Mouse (Mus musculus) hindbrain, embryonic 11.5 days (tissue): ENCODE results near the gene Hps6. TPM values are rescaled to one million over a fixed set of nuclear protein-coding genes. Genes with fewer than 3 reads are reported as not detected.
"Not testable (repeated sequence)": the region's sequence is repeated elsewhere in the genome, so short reads cannot be mapped to it uniquely, and the experiment has no call there.

Experiments used
- ATAC-seq: fragments of 200-750 bp; cut with Nextera tagmentation; 2 replicates; pipeline ENCODE4 v1.8.0; 2017; ENCODE audit warnings: mild to moderate bottlenecking, moderate TSS enrichment, moderate library complexity; ENCODE audit not compliant: low FRiP score
- DNase-seq: peaks from one replicate; pipeline ENCODE4 v3.0.0-alpha.2; 2015; ENCODE audit warnings: low spot score
- H3K27ac ChIP-seq: fragments of 300-500 bp; sonication (generic); 2 replicates; pipeline ENCODE4 v1.5.1; 2014; ENCODE audit warnings: mild to moderate bottlenecking, low read depth, low read length
- H3K27me3 ChIP-seq: fragments of 300-500 bp; sonication (generic); 2 replicates; pipeline ENCODE4 v1.6.1; 2014; ENCODE audit warnings: mild to moderate bottlenecking, low read length, moderate library complexity, mixed read lengths; ENCODE audit not compliant: control insufficient read depth, insufficient read depth
- H3K36me3 ChIP-seq: fragments of 300-500 bp; sonication (generic); 2 replicates; pipeline ENCODE4 v1.6.1; 2014; ENCODE audit warnings: mild to moderate bottlenecking, low read length, moderate library complexity, mixed read lengths; ENCODE audit not compliant: control insufficient read depth, insufficient read depth
- H3K4me1 ChIP-seq: fragments of 300-500 bp; sonication (generic); replicated peaks from 2 replicates; pipeline ENCODE4 v1.6.1; 2014; ENCODE audit warnings: low read length, mixed read lengths; ENCODE audit not compliant: control insufficient read depth, insufficient read depth
- H3K4me2 ChIP-seq: fragments of 300-500 bp; sonication (generic); replicated peaks from 2 replicates; pipeline ENCODE4 v1.6.1; 2014; ENCODE audit warnings: mild to moderate bottlenecking, low read depth, low read length
- H3K4me3 ChIP-seq: fragments of 300-500 bp; sonication (generic); 2 replicates; pipeline ENCODE4 v1.5.1; 2014; ENCODE audit warnings: low read depth, low read length
- H3K9ac ChIP-seq: fragments of 300-500 bp; sonication (generic); 2 replicates; pipeline ENCODE4 v1.6.1; 2014; ENCODE audit warnings: low read depth, low read length
- H3K9me3 ChIP-seq: fragments of 300-500 bp; sonication (generic); 2 replicates; pipeline ENCODE4 v1.6.1; 2016; ENCODE audit warnings: low read length; ENCODE audit not compliant: control insufficient read depth
- WGBS: fragments of 180-500 bp; shearing (Covaris S2); extraction: QIAGEN DNeasy Blood & Tissue Kit; methylation state at CpG from one replicate; pipeline ENCODE4 v1.1.7; 2014; 5-methylcytosine and 5-hydroxymethylcytosine counted together
- polyA plus RNA-seq: library from polyadenylated mRNA; unstranded; fragments of >200 nt; fragmentation: Nextera tagmentation; extraction: Ambion mirVana; gene quantifications from 2 replicates; pipeline ENCODE4 v1.2.1, GENCODE M21; 2014

The Hps6 gene
- polyA plus RNA-seq, result 1.0 and 1.9 TPM in 2 replicates

- 2% methylated on average over 67 of the region's 70 CpGs for WGBS
These were observed at the start of gene Hps6 for GRCm38 (mm10) chr19:46003371-46004226. Gene Hps6, plus strand, starts transcription at chr19:46003508.

GRCm38 (mm10) chr19:45956736-45957135 is 46.6 kb upstream of the Hps6 start:
- ATAC-seq, result no peak
- Histone ChIP-seq H3K27me3 (no peaks in the 10 kb centered on the region), H3K4me3 (no peak overlapping the region), H3K36me3 (no peaks in the 10 kb centered on the region), H3K9me3 (no peaks in the 10 kb centered on the region), H3K4me2 (no peak overlapping the region), H3K4me1 (no peaks in the 10 kb centered on the region), H3K27ac (no peak overlapping the region), H3K9ac (no peak overlapping the region)
- no peak for DNase-seq
- WGBS, result 96% methylated on average over 7 of the region's 7 CpGs

More at GRCm38 (mm10) chr19:46003371-46004226, at the start of gene Hps6:
- peak within 1 kb of the TSS; percentile 95 for H3K4me2 ChIP-seq
- no peaks in the 10 kb centered on the region for H3K36me3 ChIP-seq
- no peaks in the 10 kb centered on the region for H3K9me3 ChIP-seq
- no peaks in the 10 kb centered on the region for H3K4me1 ChIP-seq
- DNase-seq (peak; percentile 81), ATAC-seq (peak; percentile 54)
- peaks cover 4% of the 10 kb centered on the region; the same call in 1 of the 2 replicates for H3K27me3 ChIP-seq
- H3K9ac ChIP-seq, result peak within 1 kb of the TSS; percentile 64
- no peak within 1 kb of the TSS for H3K27ac ChIP-seq
- H3K4me3 ChIP-seq, result peak within 1 kb of the TSS; percentile 58

- Histone ChIP-seq H3K27ac (no peak overlapping the region), H3K4me3 (no peak overlapping the region), H3K4me1 (no peaks in the 10 kb centered on the region), H3K4me2 (no peak overlapping the region), H3K9me3 (no peaks in the 10 kb centered on the region), H3K9ac (no peak overlapping the region), H3K36me3 (no peaks in the 10 kb centered on the region), H3K27me3 (no peaks in the 10 kb centered on the region)
- no peak for DNase-seq
- no peak for ATAC-seq
- 32% methylated on average over 5 of the region's 5 CpGs for WGBS
These were observed 42.5 kb upstream of the Hps6 start for GRCm38 (mm10) chr19:45960770-45961169.

DNA sequence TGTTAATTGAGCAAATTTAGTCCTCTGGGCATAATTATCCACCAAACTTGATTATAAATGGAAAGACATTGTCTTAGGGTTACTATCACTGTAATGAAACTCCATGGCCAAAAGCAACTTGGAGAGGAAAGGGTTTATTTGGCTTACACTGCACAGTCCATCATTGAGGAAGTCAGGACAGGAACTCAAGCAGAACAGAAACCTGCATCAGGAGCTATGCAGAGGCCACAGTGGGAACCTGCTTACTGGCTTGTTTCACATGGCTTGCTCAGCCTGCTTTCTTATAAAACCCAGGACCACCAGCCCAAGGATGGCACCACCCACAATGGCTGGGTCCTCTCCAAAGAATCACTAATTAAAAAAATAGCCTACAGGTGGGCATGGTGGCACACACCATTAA is 18.9 kb upstream of the Hps6 start:
- no peaks in the 10 kb centered on the region for H3K9me3 ChIP-seq
- H3K27me3 ChIP-seq, result no peaks in the 10 kb centered on the region
- DNase-seq (no peak), ATAC-seq (no peak)
- H3K4me3 ChIP-seq, result no peak overlapping the region
- no peak overlapping the region for H3K4me2 ChIP-seq
- H3K9ac ChIP-seq, result no peak overlapping the region
- H3K36me3 ChIP-seq, result no peaks in the 10 kb centered on the region
- no peaks in the 10 kb centered on the region for H3K4me1 ChIP-seq
- no peak overlapping the region for H3K27ac ChIP-seq

- H3K9ac ChIP-seq, result no peak overlapping the region
- H3K4me1 ChIP-seq, result no peaks in the 10 kb centered on the region
- H3K36me3 ChIP-seq, result no peaks in the 10 kb centered on the region
- 97% methylated on average over 3 of the region's 3 CpGs for WGBS
- H3K4me2 ChIP-seq, result no peak overlapping the region
- DNase-seq (no peak), ATAC-seq (no peak)
- H3K27ac ChIP-seq, result no peak overlapping the region
- no peaks in the 10 kb centered on the region for H3K27me3 ChIP-seq
- H3K9me3 ChIP-seq, result no peaks in the 10 kb centered on the region
- no peak overlapping the region for H3K4me3 ChIP-seq
These were observed 15.1 kb upstream of the Hps6 start for GRCm38 (mm10) chr19:45988238-45988637.

DNA sequence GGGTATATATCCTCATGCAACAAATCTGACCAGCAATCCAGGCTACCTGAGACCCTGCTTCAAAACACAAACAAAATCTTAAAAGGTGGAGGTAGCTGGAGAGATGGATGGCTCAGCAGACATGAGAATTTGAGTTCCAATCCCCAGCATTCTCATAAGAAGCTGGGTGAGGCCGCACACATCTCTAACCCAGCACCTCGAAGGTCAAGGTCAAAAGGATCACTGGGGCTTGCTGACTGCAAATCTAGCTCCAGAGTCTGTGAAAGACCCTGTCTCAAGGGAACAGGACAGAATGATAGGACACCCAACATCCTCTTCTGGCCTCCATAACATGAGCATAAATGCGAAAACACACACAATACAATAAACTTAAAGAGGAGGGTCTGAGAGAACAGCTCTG is 12.1 kb upstream of the Hps6 start:
- H3K9ac ChIP-seq, result no peak overlapping the region
- no peak for DNase-seq
- WGBS, result 91% methylated on average over 3 of the region's 3 CpGs
- no peak overlapping the region for H3K27ac ChIP-seq
- no peak overlapping the region for H3K4me2 ChIP-seq
- no peak overlapping the region for H3K4me3 ChIP-seq
- H3K27me3 ChIP-seq, result no peaks in the 10 kb centered on the region
- no peak for ATAC-seq
- H3K36me3 ChIP-seq, result no peaks in the 10 kb centered on the region
- H3K4me1 ChIP-seq, result no peaks in the 10 kb centered on the region
- no peaks in the 10 kb centered on the region for H3K9me3 ChIP-seq

DNA sequence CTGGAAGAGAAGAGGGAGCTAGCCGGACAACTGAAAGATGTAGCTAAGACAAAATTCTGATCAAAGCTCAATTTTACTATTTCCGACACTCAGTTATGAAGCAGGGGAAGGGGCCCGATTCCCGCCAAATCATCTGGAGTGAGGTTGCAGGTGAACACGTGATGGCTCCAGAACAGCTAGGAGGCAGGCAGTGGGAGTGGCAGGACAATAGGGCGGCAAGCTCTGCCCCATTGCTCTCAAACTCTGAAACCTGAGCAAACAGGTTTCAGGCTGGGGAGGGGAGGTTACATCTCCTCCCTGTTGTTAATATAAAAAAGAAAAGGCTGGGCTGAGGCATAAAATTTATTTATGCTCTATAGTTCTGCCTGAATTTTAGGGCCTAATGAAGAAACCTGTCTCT is 9.9 kb upstream of the Hps6 start:
- H3K4me2 ChIP-seq, H3K27me3 ChIP-seq, H3K4me1 ChIP-seq, H3K9me3 ChIP-seq, H3K36me3 ChIP-seq, H3K4me3 ChIP-seq, ATAC-seq, DNase-seq, H3K9ac ChIP-seq, H3K27ac ChIP-seq: not testable (repeated sequence)
- WGBS, result 87% methylated on average over 6 of the region's 6 CpGs

GRCm38 (mm10) chr19:45993981-45994737 is 9.1 kb upstream of the Hps6 start:
- 94% methylated on average over 13 of the region's 13 CpGs for WGBS
- Histone ChIP-seq H3K9ac (no peak overlapping the region), H3K4me2 (no peak overlapping the region), H3K27me3 (no peaks in the 10 kb centered on the region), H3K4me3 (no peak overlapping the region), H3K9me3 (no peaks in the 10 kb centered on the region), H3K36me3 (no peaks in the 10 kb centered on the region), H3K4me1 (no peaks in the 10 kb centered on the region), H3K27ac (no peak overlapping the region)
- DNase-seq, result no peak
- no peak for ATAC-seq
